Mouse (Mus musculus): ENCODE results near the gene Slc44a2. TPM values are rescaled to one million over a fixed set of nuclear protein-coding genes. Genes with fewer than 3 reads are reported as not detected.

Gene Slc44a2
- 173 TPM for polyA plus RNA-seq (2012; fragmentation: generic; extraction: Trizol)

DNA sequence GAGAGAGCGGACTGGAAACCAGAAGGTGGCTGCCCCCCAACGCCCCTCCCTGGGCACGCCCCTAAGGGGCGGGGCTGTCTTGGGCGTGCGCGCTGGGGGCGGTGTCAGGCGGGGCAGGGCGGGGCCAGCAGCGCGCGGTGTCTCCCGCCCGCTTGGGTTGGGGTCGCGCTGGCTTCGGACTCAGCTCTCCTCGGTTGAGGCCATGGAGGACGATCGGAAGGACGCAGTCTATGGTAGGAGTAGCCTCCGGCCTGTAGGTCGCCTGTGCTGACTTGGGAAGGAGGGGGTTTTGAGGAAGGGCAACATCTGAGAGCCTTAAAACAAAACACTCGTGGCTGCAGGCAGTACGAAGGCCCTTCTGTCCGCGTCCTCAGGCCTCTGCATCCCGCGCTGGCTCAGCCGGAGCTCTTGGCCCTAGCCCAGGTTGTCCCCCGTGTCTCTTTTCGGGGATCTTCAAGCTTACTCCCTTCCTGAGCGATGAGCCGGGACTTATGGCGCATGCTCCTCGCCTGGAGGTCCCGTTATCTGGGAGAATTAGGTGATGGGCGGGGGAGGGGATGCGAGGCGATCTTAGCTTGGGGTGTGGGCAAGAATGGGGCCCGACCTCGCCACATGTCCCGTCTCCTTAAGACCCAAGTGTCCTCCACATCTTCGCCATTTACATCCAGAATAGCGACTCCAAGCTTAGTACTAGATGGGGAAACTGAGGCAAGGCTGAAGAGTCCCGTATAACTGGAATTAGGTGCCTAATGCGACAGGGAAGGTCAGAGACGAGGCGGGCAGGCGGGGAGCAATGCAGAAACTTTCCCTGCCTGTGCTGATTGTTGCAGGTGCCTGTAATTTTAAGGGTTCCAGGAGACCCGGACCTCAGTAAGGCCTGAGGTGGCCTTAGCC is at the start of gene Slc44a2:
Gene Slc44a2, plus strand, starts transcription at position 80 of the 894 bp plus-strand sequence.
- H3K36me3 ChIP-seq (ENCODE audit: control insufficient read depth, insufficient read depth): no peaks in the 10 kb centered on the region
- peak within 1 kb of the TSS; percentile 91 for H3K4me3 ChIP-seq
- H3K27me3 ChIP-seq (ENCODE audit: control insufficient read depth, insufficient read depth, insufficient read length): no peaks in the 10 kb centered on the region
- H3K79me2 ChIP-seq (ENCODE audit: control insufficient read depth, insufficient read depth): peaks cover 47% of the 10 kb centered on the region
- peak within 1 kb of the TSS; percentile 56 for H3ac ChIP-seq (ENCODE audit: control insufficient read depth, insufficient read length)
- no peak for TF ChIP-seq TCF12 (IDR thresholded peaks at IDR 0.05; ENCODE audit: insufficient read depth, poor library complexity, severe bottlenecking)
- no peak for TF ChIP-seq TCF3 (IDR thresholded peaks at IDR 0.05; ENCODE audit: insufficient read length, low read depth)
- peak; percentile 64 for TF ChIP-seq SRF (IDR thresholded peaks at IDR 0.05; ENCODE audit: control insufficient read depth, insufficient read length, low read depth)
- TF ChIP-seq POLR2A (IDR thresholded peaks at IDR 0.05; ENCODE audit: insufficient read length, low read depth): peak; percentile 80
- TF ChIP-seq POLR2AphosphoS2 (IDR thresholded peaks at IDR 0.05; ENCODE audit: insufficient read length, low read depth): peak; percentile 74
- no peak for TF ChIP-seq E2F4 (IDR thresholded peaks at IDR 0.05; ENCODE audit: insufficient read depth)
- no peak for TF ChIP-seq USF1 (IDR thresholded peaks at IDR 0.05; ENCODE audit: low read depth)
- TF ChIP-seq MAX (IDR thresholded peaks at IDR 0.05; ENCODE audit: low read depth): no peak
- no peak for TF ChIP-seq CEBPB (IDR thresholded peaks at IDR 0.05; ENCODE audit: insufficient read depth, poor library complexity, severe bottlenecking)
- no peak for TF ChIP-seq REST (IDR thresholded peaks at IDR 0.05; ENCODE audit: insufficient read depth, insufficient read length)
- TF ChIP-seq MYOD1 (IDR thresholded peaks at IDR 0.05; ENCODE audit: control insufficient read depth in 1 of 3, insufficient read length in 2 of 3, low read depth in 2 of 3): peak in 1 of 3 experiments; percentile 27
- TF ChIP-seq MYOG (IDR thresholded peaks at IDR 0.05; ENCODE audit: control insufficient read depth in 1 of 3, insufficient read depth in 1 of 3, insufficient read length in 2 of 3, low read depth in 2 of 3): no peak
- H3K4me2 ChIP-seq (ENCODE audit: low read depth): peak within 1 kb of the TSS; percentile 88

- Histone ChIP-seq H3K36me3 (ENCODE audit: control insufficient read depth, insufficient read depth) (peaks cover 23% of the 10 kb centered on the region), H3ac (ENCODE audit: control insufficient read depth, insufficient read length) (no peak overlapping the region), H3K4me3 (no peak overlapping the region), H3K27me3 (ENCODE audit: control insufficient read depth, insufficient read depth, insufficient read length) (no peaks in the 10 kb centered on the region), H3K4me2 (ENCODE audit: low read depth) (no peak overlapping the region), H3K79me2 (ENCODE audit: control insufficient read depth, insufficient read depth) (no peaks in the 10 kb centered on the region)
- TF ChIP-seq MYOG (IDR thresholded peaks at IDR 0.05; ENCODE audit: control insufficient read depth in 1 of 3, insufficient read depth in 1 of 3, insufficient read length in 2 of 3, low read depth in 2 of 3) (no peak), POLR2A (IDR thresholded peaks at IDR 0.05; ENCODE audit: insufficient read length, low read depth) (no peak), REST (IDR thresholded peaks at IDR 0.05; ENCODE audit: insufficient read depth, insufficient read length) (no peak), SRF (IDR thresholded peaks at IDR 0.05; ENCODE audit: control insufficient read depth, insufficient read length, low read depth) (no peak), POLR2AphosphoS2 (IDR thresholded peaks at IDR 0.05; ENCODE audit: insufficient read length, low read depth) (peak; percentile 67), MYOD1 (IDR thresholded peaks at IDR 0.05; ENCODE audit: control insufficient read depth in 1 of 3, insufficient read length in 2 of 3, low read depth in 2 of 3) (no peak), TCF3 (IDR thresholded peaks at IDR 0.05; ENCODE audit: insufficient read length, low read depth) (no peak), TCF12 (IDR thresholded peaks at IDR 0.05; ENCODE audit: insufficient read depth, poor library complexity, severe bottlenecking) (no peak)
Measured at GRCm38 (mm10) chr9:21272391-21272790, 48.1 kb upstream of the Slc44a2 start.

DNA sequence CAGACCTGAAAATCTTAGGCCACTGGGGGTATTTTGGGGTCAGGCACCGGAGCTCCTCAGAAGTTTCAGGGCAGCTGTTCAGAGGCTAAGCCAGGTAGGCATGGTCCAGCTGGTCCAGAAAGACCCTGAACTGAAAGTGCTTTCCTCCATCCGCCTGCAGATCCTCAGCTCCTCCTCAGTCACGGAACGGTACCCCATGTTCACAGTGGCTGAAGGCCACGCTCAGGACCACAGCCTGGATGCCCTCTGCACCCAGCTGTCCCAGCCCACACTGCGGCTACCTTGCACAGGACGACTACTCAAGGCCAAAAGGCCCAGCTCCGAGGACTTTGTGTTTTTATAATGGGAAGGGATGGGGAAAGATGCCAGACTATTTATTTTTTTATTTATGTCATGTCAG is 47.4 kb upstream of the Slc44a2 start:
- Histone ChIP-seq H3K4me3 (no peak overlapping the region), H3K27me3 (ENCODE audit: control insufficient read depth, insufficient read depth, insufficient read length) (no peaks in the 10 kb centered on the region), H3K79me2 (ENCODE audit: control insufficient read depth, insufficient read depth) (no peaks in the 10 kb centered on the region), H3ac (ENCODE audit: control insufficient read depth, insufficient read length) (no peak overlapping the region), H3K4me2 (ENCODE audit: low read depth) (no peak overlapping the region), H3K36me3 (ENCODE audit: control insufficient read depth, insufficient read depth) (peaks cover 27% of the 10 kb centered on the region)
- TF ChIP-seq MYOD1 (IDR thresholded peaks at IDR 0.05; ENCODE audit: control insufficient read depth in 1 of 3, insufficient read length in 2 of 3, low read depth in 2 of 3) (no peak), USF1 (IDR thresholded peaks at IDR 0.05; ENCODE audit: low read depth) (no peak), REST (IDR thresholded peaks at IDR 0.05; ENCODE audit: insufficient read depth, insufficient read length) (no peak), CEBPB (IDR thresholded peaks at IDR 0.05; ENCODE audit: insufficient read depth, poor library complexity, severe bottlenecking) (no peak), TCF12 (IDR thresholded peaks at IDR 0.05; ENCODE audit: insufficient read depth, poor library complexity, severe bottlenecking) (no peak), POLR2A (IDR thresholded peaks at IDR 0.05; ENCODE audit: insufficient read length, low read depth) (peak; percentile 30), E2F4 (IDR thresholded peaks at IDR 0.05; ENCODE audit: insufficient read depth) (no peak), MAX (IDR thresholded peaks at IDR 0.05; ENCODE audit: low read depth) (no peak), TCF3 (IDR thresholded peaks at IDR 0.05; ENCODE audit: insufficient read length, low read depth) (no peak), SRF (IDR thresholded peaks at IDR 0.05; ENCODE audit: control insufficient read depth, insufficient read length, low read depth) (no peak), MYOG (IDR thresholded peaks at IDR 0.05; ENCODE audit: control insufficient read depth in 1 of 3, insufficient read depth in 1 of 3, insufficient read length in 2 of 3, low read depth in 2 of 3) (no peak), POLR2AphosphoS2 (IDR thresholded peaks at IDR 0.05; ENCODE audit: insufficient read length, low read depth) (peak; percentile 88)

DNA sequence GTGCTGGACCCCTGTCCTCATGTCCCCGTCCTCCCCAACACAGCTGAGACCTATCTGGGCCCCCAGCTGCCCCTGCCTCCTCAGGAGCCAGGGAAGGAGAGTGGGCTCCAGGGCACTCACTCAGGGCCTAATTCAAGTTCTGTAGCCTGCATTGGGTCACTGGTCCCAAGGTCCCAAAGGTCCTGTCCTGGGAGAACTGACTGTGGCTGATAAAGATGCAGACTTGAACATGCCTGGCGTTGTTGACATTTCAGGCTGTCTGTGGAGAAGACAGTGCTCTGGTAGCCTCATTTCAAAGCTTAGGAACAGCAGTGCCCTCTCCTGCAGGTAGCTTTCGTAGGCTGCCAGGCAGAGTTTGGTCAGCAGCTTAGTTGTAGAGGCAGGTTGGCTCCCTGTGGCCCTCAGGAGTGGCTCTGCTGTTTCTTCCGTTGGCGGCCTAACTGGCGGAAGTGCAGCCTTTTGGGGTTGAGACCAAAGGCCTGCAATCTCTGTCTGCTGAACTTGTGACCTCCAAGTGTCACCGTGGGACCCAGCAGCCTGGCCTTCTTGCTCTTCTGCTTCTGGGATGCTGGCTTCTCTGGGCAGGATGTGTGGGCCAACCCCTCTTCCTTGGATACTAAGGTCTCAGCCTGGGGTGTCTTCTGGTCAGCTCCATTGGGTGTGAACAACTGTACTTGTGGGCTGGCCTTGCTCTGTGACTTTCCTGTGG is 46.8 kb upstream of the Slc44a2 start:
- no peak overlapping the region for H3K4me2 ChIP-seq (ENCODE audit: low read depth)
- H3K36me3 ChIP-seq (ENCODE audit: control insufficient read depth, insufficient read depth): peaks cover 27% of the 10 kb centered on the region
- H3ac ChIP-seq (ENCODE audit: control insufficient read depth, insufficient read length): no peak overlapping the region
- H3K4me3 ChIP-seq: no peak overlapping the region
- TF ChIP-seq MYOG (IDR thresholded peaks at IDR 0.05; ENCODE audit: control insufficient read depth in 1 of 3, insufficient read depth in 1 of 3, insufficient read length in 2 of 3, low read depth in 2 of 3): no peak
- TF ChIP-seq MAX (IDR thresholded peaks at IDR 0.05; ENCODE audit: low read depth): no peak
- TF ChIP-seq POLR2AphosphoS2 (IDR thresholded peaks at IDR 0.05; ENCODE audit: insufficient read length, low read depth): peak; percentile 33
- no peaks in the 10 kb centered on the region for H3K79me2 ChIP-seq (ENCODE audit: control insufficient read depth, insufficient read depth)
- H3K27me3 ChIP-seq (ENCODE audit: control insufficient read depth, insufficient read depth, insufficient read length): no peaks in the 10 kb centered on the region

Measured in myocyte (in vitro differentiated cells).